Mouse (Mus musculus): ENCODE results near the gene Gm20422.

Gm20422 gene

GRCm38 (mm10) chr8:69794096-69794495 lies 19.4 kb upstream of the Gm20422 start:
- in situ Hi-C loops (cut with MboI; ENCODE audit: low sequenced_read_pairs), result no loop called here

GRCm38 (mm10) chr8:69793666-69794065 lies 19.0 kb upstream of the Gm20422 start:
- in situ Hi-C loops (cut with MboI; ENCODE audit: low sequenced_read_pairs), result no loop called here

- in situ Hi-C loops (cut with MboI; ENCODE audit: low sequenced_read_pairs), result no loop called here
These were observed 16.9 kb upstream of the Gm20422 start for GRCm38 (mm10) chr8:69791415-69792068.

GRCm38 (mm10) chr8:69790773-69791367 lies 16.2 kb upstream of the Gm20422 start, which contains the start of the genes Atp13a1 and Zfp866:
Gene Atp13a1, plus strand, starts transcription at chr8:69791163.
Gene Zfp866, minus strand, starts transcription at chr8:69791178.
- in situ Hi-C loops (cut with MboI; ENCODE audit: low sequenced_read_pairs), result no loop called here

GRCm38 (mm10) chr8:69790364-69790763 lies 15.7 kb upstream of the Gm20422 start:
- in situ Hi-C loops (cut with MboI; ENCODE audit: low sequenced_read_pairs), result no loop called here

GRCm38 (mm10) chr8:69789731-69790130 lies 15.0 kb upstream of the Gm20422 start:
- in situ Hi-C loops (cut with MboI; ENCODE audit: low sequenced_read_pairs), result no loop called here

GRCm38 (mm10) chr8:69789105-69789504 lies 14.4 kb upstream of the Gm20422 start:
- in situ Hi-C loops (cut with MboI; ENCODE audit: low sequenced_read_pairs), result no loop called here

- in situ Hi-C loops (cut with MboI; ENCODE audit: low sequenced_read_pairs), result no loop called here
These were observed 2.4 kb upstream of the Gm20422 start for GRCm38 (mm10) chr8:69777111-69777510.

GRCm38 (mm10) chr8:69775149-69775534 lies 456 bp upstream of the Gm20422 start:
- in situ Hi-C loops (cut with MboI; ENCODE audit: low sequenced_read_pairs), result no loop called here

GRCm38 (mm10) chr8:69772106-69772505 lies 2.6 kb downstream of the Gm20422 start:
- in situ Hi-C loops (cut with MboI; ENCODE audit: low sequenced_read_pairs), result no loop called here

GRCm38 (mm10) chr8:69771221-69771620 lies 3.5 kb downstream of the Gm20422 start:
- in situ Hi-C loops (cut with MboI; ENCODE audit: low sequenced_read_pairs), result no loop called here

- in situ Hi-C loops (cut with MboI; ENCODE audit: low sequenced_read_pairs), result no loop called here
These were observed 12.8 kb downstream of the Gm20422 start for GRCm38 (mm10) chr8:69761814-69762445.

- in situ Hi-C loops (cut with MboI; ENCODE audit: low sequenced_read_pairs), result no loop called here
These were observed 16.4 kb downstream of the Gm20422 start for GRCm38 (mm10) chr8:69758316-69758715.

GRCm38 (mm10) chr8:69752437-69752836 lies 22.2 kb downstream of the Gm20422 start:
- in situ Hi-C loops (cut with MboI; ENCODE audit: low sequenced_read_pairs), result no loop called here

GRCm38 (mm10) chr8:69749544-69750454 lies 24.9 kb downstream of the Gm20422 start, which contains the start of gene Zfp963:
Gene Zfp963, minus strand, starts transcription at chr8:69749970.
- in situ Hi-C loops (cut with MboI; ENCODE audit: low sequenced_read_pairs), result no loop called here

- in situ Hi-C loops (cut with MboI; ENCODE audit: low sequenced_read_pairs), result no loop called here
These were observed 33.5 kb downstream of the Gm20422 start for GRCm38 (mm10) chr8:69741231-69741630.

GRCm38 (mm10) chr8:69740763-69741162 lies 33.9 kb downstream of the Gm20422 start:
- in situ Hi-C loops (cut with MboI; ENCODE audit: low sequenced_read_pairs), result no loop called here

- in situ Hi-C loops (cut with MboI; ENCODE audit: low sequenced_read_pairs), result no loop called here
These were observed 39.2 kb downstream of the Gm20422 start for GRCm38 (mm10) chr8:69735495-69735894.

- in situ Hi-C loops (cut with MboI; ENCODE audit: low sequenced_read_pairs), result no loop called here
These were observed 57.5 kb downstream of the Gm20422 start for GRCm38 (mm10) chr8:69717232-69717580.

GRCm38 (mm10) chr8:69716403-69717231 lies 58.1 kb downstream of the Gm20422 start:
- in situ Hi-C loops (cut with MboI; ENCODE audit: low sequenced_read_pairs), result no loop called here

Data from CH12F3 (cell line).